Mouse (Mus musculus): Measurements from ENCODE around the gene Slc22a19.
"Not testable (repeated sequence)": the region's sequence is repeated elsewhere in the genome, so short reads cannot be mapped to it uniquely, and the experiment has no call there.

The Slc22a19 gene

GRCm38 (mm10) chr19:7711148-7711547 is at the start of gene Slc22a19:
Slc22a19 (minus strand) TSS chr19:7711310.
- DNase-seq (ENCODE audit: low spot score in 2 of 2): no peak

- DNase-seq (ENCODE audit: low spot score in 2 of 2): not testable (repeated sequence)
Observed at GRCm38 (mm10) chr19:7753371-7753770, 42.3 kb upstream of the Slc22a19 start.

- DNase-seq (ENCODE audit: low spot score in 2 of 2): no peak
Observed at GRCm38 (mm10) chr19:7729543-7729942, 18.4 kb upstream of the Slc22a19 start.

- DNase-seq (ENCODE audit: low spot score in 2 of 2): not testable (repeated sequence)
Observed at GRCm38 (mm10) chr19:7693104-7693503, 18.0 kb downstream of the Slc22a19 start.

- no peak for DNase-seq (ENCODE audit: low spot score in 2 of 2)
Observed at GRCm38 (mm10) chr19:7691259-7691658, 19.9 kb downstream of the Slc22a19 start.

GRCm38 (mm10) chr19:7687988-7688387 is 23.1 kb downstream of the Slc22a19 start:
- DNase-seq (ENCODE audit: low spot score in 2 of 2): no peak

- DNase-seq (ENCODE audit: low spot score in 2 of 2): no peak
Observed at GRCm38 (mm10) chr19:7672033-7672432, 39.1 kb downstream of the Slc22a19 start.

GRCm38 (mm10) chr19:7648913-7649666 is 62.0 kb downstream of the Slc22a19 start:
- no peak for DNase-seq (ENCODE audit: low spot score in 2 of 2)

- DNase-seq (ENCODE audit: low spot score in 2 of 2): no peak
Observed at GRCm38 (mm10) chr19:7633786-7634185, 77.3 kb downstream of the Slc22a19 start.

- DNase-seq (ENCODE audit: low spot score in 2 of 2): no peak
Observed at GRCm38 (mm10) chr19:7633021-7633420, 78.1 kb downstream of the Slc22a19 start.

Data from urinary bladder, postnatal 4 days (tissue).